Mouse (Mus musculus): ENCODE data around the gene Ptges3.
"Not testable (repeated sequence)": the region's sequence is repeated elsewhere in the genome, so short reads cannot be mapped to it uniquely, and the experiment has no call there.

DNA sequence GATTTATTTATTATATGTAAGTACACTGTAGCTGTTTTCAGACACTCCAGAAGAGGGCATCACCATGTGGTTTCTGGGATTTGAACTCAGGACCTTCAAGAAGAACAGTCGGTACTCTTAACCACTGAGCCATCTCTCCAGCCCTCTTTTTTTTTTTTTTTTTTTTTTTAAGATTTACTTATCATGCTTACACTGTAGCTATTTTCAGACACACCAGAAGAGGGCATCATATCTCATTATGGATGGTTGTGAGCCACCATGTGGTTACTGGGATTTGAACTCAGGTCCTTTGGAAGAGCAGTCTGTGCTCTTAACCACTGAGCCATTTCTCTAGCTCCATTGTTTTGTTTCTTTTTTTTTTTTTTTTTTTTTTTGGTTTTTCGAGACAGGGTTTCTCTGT is 6.6 kb upstream of the Ptges3 start:
- not testable (repeated sequence) for TF ChIP-seq CTCF (IDR thresholded peaks at IDR 0.05; ENCODE audit: control insufficient read depth, insufficient read depth, low read length); POLR2A (IDR thresholded peaks at IDR 0.05; ENCODE audit: borderline replicate concordance, control insufficient read depth, low read depth, low read length)

All from bone marrow, adult 2 months (tissue).